Mouse (Mus musculus) bone marrow, adult 2 months (tissue): ENCODE data around the gene 1700017N19Rik. TPM values are rescaled to one million over a fixed set of nuclear protein-coding genes. Genes with fewer than 3 reads are reported as not detected.
"Not testable (repeated sequence)": the region's sequence is repeated elsewhere in the genome, so short reads cannot be mapped to it uniquely, and the experiment has no call there.

Experiments
- H3K27ac ChIP-seq: fragments of 200-500 bp; 2 replicates; pipeline ENCODE4 v1.5.1; 2012; ENCODE audit warnings: low read depth, mild to moderate bottlenecking, control low read depth, inconsistent platforms, low read length; ENCODE audit not compliant: control insufficient read depth, poor library complexity, insufficient read depth
- H3K4me1 ChIP-seq: fragments of 200-500 bp; 2 replicates; pipeline ENCODE4 v1.6.1; 2011; ENCODE audit warnings: low read length; ENCODE audit not compliant: control insufficient read depth, insufficient read depth
- H3K4me3 ChIP-seq: fragments of 200-500 bp; replicated peaks from 2 replicates; pipeline ENCODE3; 2011; ENCODE audit warnings: mild to moderate bottlenecking, low read depth, low read length, control low read depth; ENCODE audit not compliant: control insufficient read depth
- CTCF ChIP-seq: fragments of 200-500 bp; IDR thresholded peaks from 2 replicates; pipeline ENCODE4 v1.5.1; 2011; ENCODE audit warnings: low read length, control low read depth; ENCODE audit not compliant: control insufficient read depth, insufficient read depth
- POLR2A ChIP-seq: fragments of 200-500 bp; IDR thresholded peaks from 2 replicates; pipeline ENCODE4 v1.6.1; 2011; ENCODE audit warnings: low read depth, mild to moderate bottlenecking, control low read depth, low read length, borderline replicate concordance; ENCODE audit not compliant: control insufficient read depth
- WGBS: fragments of 180-500 bp; shearing (Covaris S2); methylation state at CpG from one replicate; pipeline ENCODE4 v1.1.7; 2018; 5-methylcytosine and 5-hydroxymethylcytosine counted together
- polyA plus RNA-seq: library from polyadenylated mRNA; stranded (reverse); fragments of >200 nt; gene quantifications from 2 replicates; pipeline ENCODE4 v1.2.4, GENCODE M21; 2011; ENCODE audit warnings: low replicate concordance; ENCODE audit not compliant: missing spikeins, insufficient read depth, insufficient read length

The 1700017N19Rik gene
- polyA plus RNA-seq: not detected in 2 replicates

DNA sequence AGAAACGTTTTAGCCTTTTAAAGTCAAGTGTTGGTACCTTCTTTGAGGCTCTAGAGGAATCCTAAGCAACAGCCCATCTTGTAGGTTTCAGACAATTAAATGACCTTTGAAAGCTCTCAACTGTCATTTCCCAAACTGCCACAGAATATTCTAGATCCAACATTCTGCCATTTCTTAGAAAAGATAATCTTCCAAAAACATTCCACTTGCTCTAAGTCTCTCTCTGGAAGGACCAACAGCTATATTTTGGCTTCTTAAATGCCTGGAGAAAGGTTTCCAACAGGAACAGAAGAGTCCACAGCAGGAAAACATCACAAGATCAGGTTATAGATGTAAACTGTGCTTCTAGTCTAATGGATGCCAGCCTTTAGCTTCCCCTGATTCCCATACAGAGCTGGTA is at the start of gene 1700017N19Rik, which contains the start of gene 4930430F08Rik:
1700017N19Rik (plus strand) TSS at position 162 of the 400 bp plus-strand sequence.
4930430F08Rik (minus strand) TSS at position 101 of the 400 bp plus-strand sequence.
- TF ChIP-seq CTCF (no peak), POLR2A (no peak)
- no peak within 1 kb of the TSS for H3K4me3 ChIP-seq

DNA sequence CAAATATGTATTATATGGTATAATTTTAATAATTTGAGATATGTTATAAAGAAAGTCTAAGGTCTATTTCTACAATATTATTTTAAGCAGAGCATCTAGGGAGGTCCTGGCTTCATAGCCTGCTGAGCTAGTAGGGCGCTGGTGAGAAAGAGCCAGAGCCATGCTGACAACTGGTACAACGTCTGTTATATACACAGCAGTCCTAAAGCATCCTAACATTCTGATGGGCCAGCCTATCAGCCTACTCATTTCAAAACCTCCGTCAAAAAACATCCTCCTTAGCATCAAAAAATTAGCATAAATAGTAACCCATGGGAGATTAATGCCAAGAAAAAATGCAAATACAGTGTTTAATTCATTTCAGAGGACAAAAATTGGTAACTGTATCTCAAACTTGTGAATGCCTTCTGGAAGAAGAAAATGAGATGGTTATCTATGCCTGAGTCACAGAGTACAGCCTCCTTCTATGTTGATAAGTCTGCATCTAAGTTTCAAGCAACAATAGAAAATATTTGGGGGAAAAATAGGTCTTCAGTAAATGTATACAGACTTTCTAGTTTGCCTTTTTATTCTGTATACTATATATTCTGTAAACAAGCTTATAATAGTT is 33.6 kb upstream of the 1700017N19Rik start:
- no peaks in the 10 kb centered on the region for H3K4me1 ChIP-seq
- no peak overlapping the region for H3K4me3 ChIP-seq
- TF ChIP-seq CTCF (no peak), POLR2A (no peak)
- H3K27ac ChIP-seq: no peak overlapping the region
- 85% methylated on average over 3 of the region's 3 CpGs for WGBS

More for the DNA sequence above, at the start of gene 1700017N19Rik, which contains the start of gene 4930430F08Rik:
- Histone ChIP-seq H3K27ac (no peak within 1 kb of the TSS), H3K4me1 (no peaks in the 10 kb centered on the region)
- 76% methylated on average over 1 of the region's 1 CpGs for WGBS

- WGBS: 81% methylated on average over 3 of the region's 3 CpGs
- not testable (repeated sequence) for H3K4me3 ChIP-seq, H3K4me1 ChIP-seq, H3K27ac ChIP-seq
Observed at GRCm38 (mm10) chr10:100560194-100560883, 29.9 kb upstream of the 1700017N19Rik start.

DNA sequence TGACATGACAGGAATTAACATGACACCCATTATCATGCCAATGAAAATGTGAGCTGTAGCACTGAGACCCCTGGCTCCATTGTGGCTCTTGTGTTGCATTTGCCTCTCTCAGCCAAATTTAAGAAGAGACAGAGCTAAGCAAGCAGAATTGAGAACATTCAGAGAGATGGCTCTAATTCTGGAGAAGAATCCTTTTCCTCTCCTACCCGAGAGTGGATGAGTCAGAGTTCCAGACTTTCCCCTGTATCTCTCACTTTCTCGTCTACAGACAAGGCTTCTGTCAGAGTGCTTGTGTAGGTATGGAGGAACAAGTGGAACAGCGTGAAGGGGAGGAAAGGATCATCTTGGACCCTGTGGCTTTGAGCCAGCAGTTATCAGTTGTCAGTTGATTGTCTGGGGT is 26.2 kb upstream of the 1700017N19Rik start:
- H3K4me3 ChIP-seq: no peak overlapping the region
- no peak overlapping the region for H3K27ac ChIP-seq
- no peaks in the 10 kb centered on the region for H3K4me1 ChIP-seq
- TF ChIP-seq POLR2A (no peak), CTCF (no peak)
- 87% methylated on average over 3 of the region's 3 CpGs for WGBS

DNA sequence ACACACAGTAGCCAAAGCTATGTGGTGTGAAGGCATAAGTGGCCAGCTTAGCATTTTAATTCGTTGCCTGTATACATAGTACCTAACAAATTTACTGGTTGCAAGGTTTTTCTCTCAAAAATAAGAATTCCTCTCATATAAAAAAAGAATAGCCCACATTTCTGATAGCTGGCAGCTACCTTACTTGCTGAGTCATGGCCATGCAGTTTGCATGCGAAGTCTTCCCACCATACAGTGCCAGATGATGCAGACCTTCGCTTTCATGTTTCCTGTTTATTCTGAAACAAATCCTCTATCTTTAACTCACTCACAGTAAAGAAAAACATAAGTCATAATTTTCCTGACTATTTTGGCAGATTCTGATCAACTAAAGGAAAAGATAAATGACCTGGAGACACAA is 18.6 kb upstream of the 1700017N19Rik start:
- H3K4me3 ChIP-seq: no peak overlapping the region
- WGBS: 47% methylated on average over 3 of the region's 3 CpGs
- TF ChIP-seq CTCF (no peak), POLR2A (no peak)
- H3K27ac ChIP-seq: no peak overlapping the region
- H3K4me1 ChIP-seq: peaks cover 2% of the 10 kb centered on the region; the same call in 1 of the 2 replicates

GRCm38 (mm10) chr10:100574505-100575149 is 15.7 kb upstream of the 1700017N19Rik start:
- H3K27ac ChIP-seq: peak overlapping the region; percentile 11; the same call in 1 of the 2 replicates

DNA sequence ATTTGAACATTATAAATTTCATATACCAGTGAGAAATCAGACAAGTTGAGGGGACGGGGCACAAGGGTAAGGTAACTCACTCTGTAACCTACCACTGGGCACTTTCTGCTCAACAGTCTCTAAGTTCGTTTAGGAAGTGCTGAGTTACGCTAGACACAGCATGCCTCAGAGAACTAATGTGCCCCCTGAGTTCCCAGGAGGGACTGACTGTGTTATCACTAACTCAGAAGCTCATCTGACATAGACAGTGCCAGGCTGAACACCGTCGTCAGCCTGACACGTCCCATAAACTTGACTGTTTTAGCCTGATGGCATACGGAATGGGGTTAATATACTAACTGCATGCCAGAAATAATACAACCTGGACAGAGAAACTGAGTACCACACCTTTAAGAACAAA is 15.0 kb upstream of the 1700017N19Rik start:
- Histone ChIP-seq H3K4me1 (peaks cover 2% of the 10 kb centered on the region; the same call in 1 of the 2 replicates), H3K27ac (no peak overlapping the region), H3K4me3 (no peak overlapping the region)
- whole genome bisulfite sequencing: 79% methylated on average over 7 of the region's 7 CpGs
- TF ChIP-seq CTCF (no peak), POLR2A (no peak)

More at GRCm38 (mm10) chr10:100574505-100575149, 15.7 kb upstream of the 1700017N19Rik start:
- TF ChIP-seq POLR2A (no peak), CTCF (no peak)
- WGBS: 61% methylated on average over 7 of the region's 7 CpGs
- peaks cover 2% of the 10 kb centered on the region; the same call in 1 of the 2 replicates for H3K4me1 ChIP-seq
- H3K4me3 ChIP-seq: no peak overlapping the region

DNA sequence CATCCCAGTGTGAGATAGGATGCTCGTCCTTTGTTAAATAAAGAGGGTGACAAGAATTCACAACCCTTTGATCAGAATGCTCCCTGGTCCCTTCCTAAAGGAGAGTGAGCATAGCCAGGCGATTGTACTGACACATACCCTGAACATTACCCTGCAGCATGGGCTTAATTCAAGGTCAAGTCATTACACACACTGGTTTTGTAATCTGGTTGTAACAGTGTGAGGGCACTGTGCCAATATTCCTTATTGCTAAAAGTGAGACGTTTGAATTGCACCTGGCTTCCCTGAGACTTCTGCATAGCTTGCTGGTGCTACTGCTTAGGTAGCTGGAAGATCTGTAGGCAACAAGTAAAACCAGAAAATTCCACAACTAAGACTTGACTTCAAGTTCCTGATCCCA is 6.1 kb upstream of the 1700017N19Rik start:
- Histone ChIP-seq H3K4me3 (no peak overlapping the region), H3K4me1 (no peaks in the 10 kb centered on the region), H3K27ac (no peak overlapping the region)
- no peak for TF ChIP-seq CTCF
- TF ChIP-seq POLR2A: no peak
- 64% methylated on average over 3 of the region's 3 CpGs for WGBS
